In genomic region chr10:83069791-83070190, GRCm38 (mm10) we compare ENCODE assay signal across 10 mouse cellular contexts.
DNase-seq lines count a peak whose midpoint lies in the region; ATAC-seq and TF ChIP-seq lines count a peak whose summit lies in the region.
"Had no signal": no experiment of that assay in that cellular context is flagged by ENCODE, and none has a peak within 500 bp of the region (broad histone marks: within the 10 kb centered on the region; RNA-seq: fewer than 3 reads in every experiment).

No protein-coding gene starts in this region.

- H3K36me3 ChIP-seq in midbrain, embryonic 11.5 days (ENCODE audit: control insufficient read depth, insufficient read depth, low read length): no peaks in the 10 kb centered on the region
- no peaks in the 10 kb centered on the region for H3K36me3 ChIP-seq in midbrain, embryonic 13.5 days
- H3K36me3 ChIP-seq in heart, postnatal 0 days (replicated peaks; ENCODE audit: control insufficient read depth, insufficient read depth, low read length): no peaks in the 10 kb centered on the region
- no peaks in the 10 kb centered on the region for H3K36me3 ChIP-seq in forebrain, embryonic 11.5 days (ENCODE audit: control insufficient read depth, insufficient read depth, low read length)
- H3K36me3 ChIP-seq: limb, embryonic 15.5 days had no signal

- no peak for TF ChIP-seq EP300 in heart, postnatal 0 days (IDR thresholded peaks at IDR 0.05; ENCODE audit: low read depth)

- H3K4me3 ChIP-seq in midbrain, embryonic 11.5 days (ENCODE audit: low read depth, low read length): no peak overlapping the region
- H3K4me3 ChIP-seq in midbrain, embryonic 13.5 days (replicated peaks): no peak overlapping the region
- H3K4me3 ChIP-seq in heart, postnatal 0 days (ENCODE audit: low read depth, low read length): no peak overlapping the region
- no peak overlapping the region for H3K4me3 ChIP-seq in forebrain, embryonic 11.5 days (ENCODE audit: low read depth, low read length)
- H3K4me3 ChIP-seq: limb, embryonic 15.5 days had no signal

- H3K9ac ChIP-seq in midbrain, embryonic 11.5 days (ENCODE audit: low read length): no peak overlapping the region
- H3K9ac ChIP-seq in midbrain, embryonic 13.5 days (replicated peaks): no peak overlapping the region
- H3K9ac ChIP-seq in heart, postnatal 0 days (replicated peaks; ENCODE audit: low read depth, low read length): no peak overlapping the region
- no peak overlapping the region for H3K9ac ChIP-seq in forebrain, embryonic 11.5 days (ENCODE audit: low read length)
- H3K9ac ChIP-seq: limb, embryonic 15.5 days had no signal

- WGBS in midbrain, embryonic 11.5 days: 3% methylated on average over 5 of the region's 5 CpGs
- 8% methylated on average over 5 of the region's 5 CpGs for WGBS in midbrain, embryonic 13.5 days
- WGBS in heart, postnatal 0 days: 31% methylated on average over 5 of the region's 5 CpGs
- 4% methylated on average over 5 of the region's 5 CpGs for WGBS in forebrain, embryonic 11.5 days

- H3K4me2 ChIP-seq in midbrain, embryonic 11.5 days: no peak overlapping the region
- no peak overlapping the region for H3K4me2 ChIP-seq in midbrain, embryonic 13.5 days (replicated peaks)
- no peak overlapping the region for H3K4me2 ChIP-seq in heart, postnatal 0 days (ENCODE audit: low read depth, low read length)
- no peak overlapping the region for H3K4me2 ChIP-seq in forebrain, embryonic 11.5 days (ENCODE audit: low read depth, low read length, severe bottlenecking)
- H3K4me2 ChIP-seq: limb, embryonic 15.5 days had no signal

- peaks cover 7% of the 10 kb centered on the region for H3K4me1 ChIP-seq in midbrain, embryonic 11.5 days (ENCODE audit: control insufficient read depth, insufficient read depth, low read length)
- H3K4me1 ChIP-seq in midbrain, embryonic 13.5 days (replicated peaks): no peaks in the 10 kb centered on the region
- H3K4me1 ChIP-seq in heart, postnatal 0 days (ENCODE audit: control insufficient read depth, insufficient read depth): peaks cover 15% of the 10 kb centered on the region
- H3K4me1 ChIP-seq in forebrain, embryonic 11.5 days (replicated peaks; ENCODE audit: control insufficient read depth, insufficient read depth, low read length): no peaks in the 10 kb centered on the region

- no peak for DNase-seq in midbrain, embryonic 11.5 days (ENCODE audit: low spot score, missing footprints)
- peak; percentile 49 for DNase-seq in adrenal gland, adult 8-10 months
- no peak for DNase-seq in heart, postnatal 0 days (ENCODE audit: low spot score)
- DNase-seq in skeletal muscle tissue, adult 2 months (ENCODE audit: low read depth, low spot score): peak; percentile 25
- no peak for DNase-seq in cerebellum, postnatal 14 days
- DNase-seq in cerebellum, postnatal 4 days (ENCODE audit: low spot score in 2 of 2): no peak
- no peak for DNase-seq in forebrain, embryonic 11.5 days (ENCODE audit: low spot score)
- DNase-seq: thymus, postnatal 36 days had no signal

- peak; percentile 58; the same call in 1 of the 2 replicates for ATAC-seq in midbrain, embryonic 11.5 days (ENCODE audit: low FRiP score)
- ATAC-seq in midbrain, embryonic 13.5 days: no peak
- peak; percentile 44; the same call in 1 of the 2 replicates for ATAC-seq in heart, postnatal 0 days (ENCODE audit: insufficient read depth, low read depth)
- no peak for ATAC-seq in forebrain, embryonic 11.5 days (replicated peaks; ENCODE audit: low FRiP score)

- H3K9me3 ChIP-seq in midbrain, embryonic 11.5 days (ENCODE audit: control insufficient read depth, low read length): no peaks in the 10 kb centered on the region
- H3K9me3 ChIP-seq in midbrain, embryonic 13.5 days: no peaks in the 10 kb centered on the region
- no peaks in the 10 kb centered on the region for H3K9me3 ChIP-seq in heart, postnatal 0 days (replicated peaks; ENCODE audit: control insufficient read depth, low read length)
- H3K9me3 ChIP-seq in forebrain, embryonic 11.5 days (ENCODE audit: control insufficient read depth, low read length): no peaks in the 10 kb centered on the region
- H3K9me3 ChIP-seq: limb, embryonic 15.5 days had no signal

- H3K27ac ChIP-seq in midbrain, embryonic 11.5 days (ENCODE audit: low read depth, low read length): no peak overlapping the region
- H3K27ac ChIP-seq in midbrain, embryonic 13.5 days: no peak overlapping the region
- H3K27ac ChIP-seq in heart, postnatal 0 days (ENCODE audit: low read depth): no peak overlapping the region
- no peak overlapping the region for H3K27ac ChIP-seq in forebrain, embryonic 11.5 days (ENCODE audit: low read depth, low read length)
- H3K27ac ChIP-seq: limb, embryonic 15.5 days had no signal

- H3K27me3 ChIP-seq in midbrain, embryonic 11.5 days (ENCODE audit: control insufficient read depth, insufficient read depth, low read length): no peaks in the 10 kb centered on the region
- no peaks in the 10 kb centered on the region for H3K27me3 ChIP-seq in midbrain, embryonic 13.5 days
- H3K27me3 ChIP-seq in heart, postnatal 0 days (ENCODE audit: control insufficient read depth, insufficient read depth, low read length): no peaks in the 10 kb centered on the region
- no peaks in the 10 kb centered on the region for H3K27me3 ChIP-seq in forebrain, embryonic 11.5 days (ENCODE audit: control insufficient read depth, insufficient read depth, low read length)
- H3K27me3 ChIP-seq: limb, embryonic 15.5 days had no signal

- TF ChIP-seq CTCF in heart, postnatal 0 days (IDR thresholded peaks at IDR 0.05; ENCODE audit: low read depth): no peak

Comparison
In these comparisons a context has a peak if more than half of its experiments do, and no peak if none do; other contexts are left out.
1. ATAC-seq: peak in midbrain, embryonic 11.5 days (single experiment) and heart, postnatal 0 days (single experiment); none in midbrain, embryonic 13.5 days (single experiment) and forebrain, embryonic 11.5 days (single experiment).
2. DNase-seq: peak in adrenal gland, adult 8-10 months (single experiment) and skeletal muscle tissue, adult 2 months (single experiment); none in midbrain, embryonic 11.5 days (single experiment), heart, postnatal 0 days (single experiment), cerebellum, postnatal 14 days (0 of 2), cerebellum, postnatal 4 days (0 of 2) and forebrain, embryonic 11.5 days (single experiment).